Mouse (Mus musculus): ENCODE data around the gene Clrn3. TPM values are rescaled to one million over a fixed set of nuclear protein-coding genes. Genes with fewer than 3 reads are reported as not detected.

Clrn3 gene
- total and polyA plus RNA-seq, 3 experiments: not detected

DNA sequence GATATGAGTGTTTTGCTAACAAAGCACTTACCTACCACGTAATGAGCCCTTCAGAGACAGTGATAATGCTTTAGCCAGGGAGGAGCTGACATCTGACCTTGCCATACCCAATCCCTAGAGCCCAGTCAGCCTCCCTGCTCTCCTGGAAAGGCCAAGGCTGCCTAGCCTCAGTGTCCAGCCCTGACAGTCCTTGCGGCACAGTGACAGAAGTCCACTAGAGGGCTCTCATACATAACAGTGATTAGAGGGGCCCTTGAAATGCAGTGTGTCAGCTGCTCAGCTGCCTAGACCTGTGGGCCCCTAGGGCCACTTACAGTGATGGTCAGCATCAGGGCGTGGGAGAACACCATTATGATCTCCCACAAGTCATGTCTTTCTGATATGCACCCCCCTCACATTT is 33.2 kb downstream of the Clrn3 start:
- Histone ChIP-seq H3K4me2 (ENCODE audit: insufficient read depth, low read depth, poor library complexity, severe bottlenecking) (no peak overlapping the region), H3K27me3 (replicated peaks) (no peaks in the 10 kb centered on the region), H3K79me2 (replicated peaks; ENCODE audit: control insufficient read depth, extremely low read depth, insufficient read depth, poor library complexity, severe bottlenecking) (no peaks in the 10 kb centered on the region), H3K9me3 (replicated peaks; ENCODE audit: low read length) (peaks cover 8% of the 10 kb centered on the region), H3K4me1 (ENCODE audit: control insufficient read depth in 1 of 2, insufficient read depth in 2 of 2) (peaks cover 3 to 9% of the 10 kb centered on the region in 2 experiments; a peak in 3 of 4 replicates), H3K36me3 (replicated peaks in 1 of 2; ENCODE audit: control insufficient read depth in 1 of 2, insufficient read depth in 1 of 2, low read length in 1 of 2) (no peaks in the 10 kb centered on the region), H3K4me3 (replicated peaks in 1 of 3; ENCODE audit: low read depth in 2 of 3, low read length in 2 of 3, poor library complexity in 1 of 3) (no peak overlapping the region), H3K9ac (ENCODE audit: insufficient read depth, low read depth) (no peak overlapping the region), H3K27ac (ENCODE audit: insufficient read depth, low read depth) (no peak overlapping the region)
- in situ Hi-C loops (cut with MboI; ENCODE audit: low pct_ligation_motif_present, low pct_unique_long_range_greater_than_20kb, low sequenced_read_pairs): loop anchor here (10.0 to 25.0 kb wide), 3 partner anchors 169 to 1633 kb away; no protein-coding TSS in a partner anchor
- peak; percentile 86 for TF ChIP-seq SMC3 (IDR thresholded peaks at IDR 0.05; ENCODE audit: low read depth, low read length)
- TF ChIP-seq KAT2A (IDR thresholded peaks at IDR 0.05; ENCODE audit: insufficient replicate concordance, low read length): no peak
- peak; percentile 72 for TF ChIP-seq RAD21 (IDR thresholded peaks at IDR 0.05; ENCODE audit: low read depth, low read length)
- TF ChIP-seq CTCF (conservative IDR thresholded peaks at IDR 0.05 in 1 of 2, IDR thresholded peaks at IDR 0.05 in 1 of 2; ENCODE audit: low read depth in 2 of 2, low read length in 2 of 2): peak in 1 of 2 experiments; percentile 79; a peak in 2 of 4 replicates
- no peak for TF ChIP-seq BHLHE40 (IDR thresholded peaks at IDR 0.05; ENCODE audit: low read depth, low read length)
- TF ChIP-seq ZC3H11A (IDR thresholded peaks at IDR 0.05; ENCODE audit: low read depth, low read length): peak; percentile 43
- no peak for DNase-seq (ENCODE audit: extremely low read depth)
- dilution Hi-C loops (cut with MboI; ENCODE audit: extremely low pct_ligation_motif_present, extremely low pct_unique_long_range_greater_than_20kb, low sequenced_read_pairs): no loop called here

DNA sequence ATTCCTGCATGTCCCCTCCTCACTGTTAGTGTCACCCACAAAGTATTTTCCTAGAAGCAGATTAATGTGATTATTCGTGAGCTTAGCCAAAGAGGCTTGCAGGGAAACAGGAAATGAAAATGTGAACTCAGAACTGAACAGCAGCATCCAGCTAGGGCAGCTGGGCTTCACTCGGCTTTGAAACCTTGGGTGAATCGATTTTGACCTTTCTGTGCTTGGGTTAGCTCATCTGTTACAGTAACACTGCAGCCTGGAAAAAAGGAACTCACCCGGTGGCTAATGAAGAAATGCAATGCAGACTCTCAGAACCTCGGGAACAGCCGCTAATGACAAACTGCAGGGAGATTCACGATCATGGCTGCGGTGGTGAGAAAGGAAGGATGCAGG is 38.0 kb downstream of the Clrn3 start:
- peaks cover 11 to 37% of the 10 kb centered on the region in 2 experiments for H3K4me1 ChIP-seq (ENCODE audit: control insufficient read depth in 1 of 2, insufficient read depth in 2 of 2)
- TF ChIP-seq GABPA (IDR thresholded peaks at IDR 0.05; ENCODE audit: insufficient replicate concordance, low read depth, low read length) (no peak), HCFC1 (IDR thresholded peaks at IDR 0.05; ENCODE audit: low read depth, low read length) (0 out of 2 replicates have a peak, but pooled peaks have one; percentile 31), SIN3A (IDR thresholded peaks at IDR 0.05; ENCODE audit: low read length) (peak; percentile 59; the same call in 1 of the 2 replicates), EP300 (IDR thresholded peaks at IDR 0.05; ENCODE audit: low read length) (peak; percentile 92), POLR2AphosphoS2 (IDR thresholded peaks at IDR 0.05; ENCODE audit: low read depth, low read length) (no peak), CHD2 (IDR thresholded peaks at IDR 0.05; ENCODE audit: low read length) (peak; percentile 69), USF1 (IDR thresholded peaks at IDR 0.05; ENCODE audit: low read depth, low read length) (no peak), ELF1 (IDR thresholded peaks at IDR 0.05; ENCODE audit: low read depth, low read length) (0 out of 2 replicates have a peak, but pooled peaks have one; percentile 36), BHLHE40 (IDR thresholded peaks at IDR 0.05; ENCODE audit: low read depth, low read length) (peak; percentile 35), ETS1 (conservative IDR thresholded peaks at IDR 0.05; ENCODE audit: low read depth, low read length) (peak; percentile 65), IRF4 (IDR thresholded peaks at IDR 0.05; ENCODE audit: low read depth, low read length) (peak; percentile 78; the same call in 1 of the 2 replicates), RCOR1 (conservative IDR thresholded peaks at IDR 0.05; ENCODE audit: low read depth, low read length) (peak; percentile 73; the same call in 1 of the 2 replicates), JUN (IDR thresholded peaks at IDR 0.05; ENCODE audit: insufficient read depth, low read depth, low read length) (peak; percentile 34; the same call in 1 of the 2 replicates), TCF12 (IDR thresholded peaks at IDR 0.05; ENCODE audit: low read depth, low read length) (peak; percentile 69; the same call in 1 of the 2 replicates), MAFK (IDR thresholded peaks at IDR 0.05; ENCODE audit: insufficient replicate concordance, low read length) (no peak)
- peak overlapping the region; percentile 19 for H3K4me2 ChIP-seq (ENCODE audit: insufficient read depth, low read depth, poor library complexity, severe bottlenecking)
- no peak overlapping the region for H3K4me3 ChIP-seq (replicated peaks in 1 of 3; ENCODE audit: low read depth in 2 of 3, low read length in 2 of 3, poor library complexity in 1 of 3)
- peak; percentile 75 for DNase-seq (ENCODE audit: extremely low read depth)
- dilution Hi-C loops (cut with MboI; ENCODE audit: extremely low pct_ligation_motif_present, extremely low pct_unique_long_range_greater_than_20kb, low sequenced_read_pairs) (no loop called here), in situ Hi-C loops (cut with MboI; ENCODE audit: low pct_ligation_motif_present, low pct_unique_long_range_greater_than_20kb, low sequenced_read_pairs) (loop anchor here (5.0 to 25.0 kb wide), 4 partner anchors 137 to 1628 kb away; no protein-coding TSS in a partner anchor)
- no peak overlapping the region for H3K27ac ChIP-seq (ENCODE audit: insufficient read depth, low read depth)
- no peak overlapping the region for H3K9ac ChIP-seq (ENCODE audit: insufficient read depth, low read depth)
- peaks cover 8% of the 10 kb centered on the region for H3K9me3 ChIP-seq (replicated peaks; ENCODE audit: low read length)
- no peaks in the 10 kb centered on the region for H3K27me3 ChIP-seq (replicated peaks)
- H3K79me2 ChIP-seq (replicated peaks; ENCODE audit: control insufficient read depth, extremely low read depth, insufficient read depth, poor library complexity, severe bottlenecking): no peaks in the 10 kb centered on the region
- no peaks in the 10 kb centered on the region for H3K36me3 ChIP-seq (replicated peaks in 1 of 2; ENCODE audit: control insufficient read depth in 1 of 2, insufficient read depth in 1 of 2, low read length in 1 of 2)
